Mouse (Mus musculus) liver, embryonic 16.5 days (tissue): Measurements from ENCODE around the gene Gpx3. TPM values are rescaled to one million over a fixed set of nuclear protein-coding genes. Genes with fewer than 3 reads are reported as not detected.
"Not testable (repeated sequence)": the region's sequence is repeated elsewhere in the genome, so short reads cannot be mapped to it uniquely, and the experiment has no call there.

ENCODE experiments used
- ATAC-seq: fragments of 200-750 bp; cut with Nextera tagmentation; 2 replicates; pipeline ENCODE4 v1.8.0; 2017; ENCODE audit warnings: low read depth, mild to moderate bottlenecking, moderate number of reproducible peaks, moderate library complexity
- H3K27ac ChIP-seq: fragments of 300-500 bp; sonication (generic); 2 replicates; pipeline ENCODE4 v1.5.1; 2014; ENCODE audit warnings: mild to moderate bottlenecking, low read length
- H3K27me3 ChIP-seq: fragments of 300-500 bp; sonication (generic); 2 replicates; pipeline ENCODE4 v1.6.1; 2014; ENCODE audit warnings: low read depth, low read length, mixed read lengths; ENCODE audit not compliant: control insufficient read depth, insufficient read depth
- H3K36me3 ChIP-seq: fragments of 300-500 bp; sonication (generic); 2 replicates; pipeline ENCODE4 v1.6.1; 2014; ENCODE audit warnings: mild to moderate bottlenecking; ENCODE audit not compliant: control insufficient read depth, insufficient read depth
- H3K4me1 ChIP-seq: fragments of 300-500 bp; sonication (generic); 2 replicates; pipeline ENCODE4 v1.6.1; 2014; ENCODE audit warnings: low read depth, low read length, mixed read lengths; ENCODE audit not compliant: control insufficient read depth
- H3K4me2 ChIP-seq: fragments of 300-500 bp; sonication (generic); 2 replicates; pipeline ENCODE4 v1.6.1; 2014; ENCODE audit warnings: low read depth, low read length, mixed read lengths
- H3K4me3 ChIP-seq: fragments of 300-500 bp; sonication (generic); 2 replicates; pipeline ENCODE4 v1.5.1; 2014; ENCODE audit warnings: low read depth, mild to moderate bottlenecking, low read length
- H3K9ac ChIP-seq: fragments of 300-500 bp; sonication (generic); 2 replicates; pipeline ENCODE4 v1.6.1; 2014; ENCODE audit warnings: low read depth, low read length
- H3K9me3 ChIP-seq: fragments of 300-500 bp; sonication (generic); replicated peaks from 2 replicates; pipeline ENCODE4 v1.6.1; 2016; ENCODE audit warnings: low read length; ENCODE audit not compliant: control insufficient read depth
- WGBS: fragments of 180-500 bp; shearing (Covaris S2); extraction: QIAGEN DNeasy Blood & Tissue Kit; methylation state at CpG from one replicate; pipeline ENCODE4 v1.1.7; 2014; ENCODE audit not compliant: insufficient replicate concordance; 5-methylcytosine and 5-hydroxymethylcytosine counted together
- polyA plus RNA-seq: library from polyadenylated mRNA; unstranded; fragments of >200 nt; fragmentation: Nextera tagmentation; extraction: Ambion mirVana; gene quantifications from 2 replicates; pipeline ENCODE4 v1.2.1, GENCODE M21; 2015

Gpx3 gene
- polyA plus RNA-seq, 1 experiment from 2014 or later = 45.2 TPM

- Histone ChIP-seq H3K27me3 (no peaks in the 10 kb centered on the region), H3K4me3 (no peak overlapping the region), H3K4me1 (no peaks in the 10 kb centered on the region; the same call in 1 of the 2 replicates), H3K9ac (no peak overlapping the region), H3K27ac (no peak overlapping the region), H3K4me2 (no peak overlapping the region), H3K9me3 (no peaks in the 10 kb centered on the region), H3K36me3 (no peaks in the 10 kb centered on the region)
- 47% methylated on average over 7 of the region's 7 CpGs for WGBS
- ATAC-seq = no peak
Measured at GRCm38 (mm10) chr11:54892091-54892490, 10.2 kb upstream of the Gpx3 start.

- Histone ChIP-seq H3K36me3 (no peaks in the 10 kb centered on the region), H3K27ac (no peak overlapping the region), H3K9me3 (no peaks in the 10 kb centered on the region), H3K27me3 (no peaks in the 10 kb centered on the region), H3K9ac (no peak overlapping the region), H3K4me2 (no peak overlapping the region), H3K4me3 (no peak overlapping the region), H3K4me1 (no peaks in the 10 kb centered on the region; the same call in 1 of the 2 replicates)
- no peak for ATAC-seq
- WGBS = 73% methylated on average over 9 of the region's 9 CpGs
Measured at GRCm38 (mm10) chr11:54894589-54894988, 7.7 kb upstream of the Gpx3 start.

- H3K9me3 ChIP-seq, H3K27ac ChIP-seq, H3K4me2 ChIP-seq, H3K4me3 ChIP-seq, ATAC-seq, H3K9ac ChIP-seq, H3K4me1 ChIP-seq, H3K36me3 ChIP-seq, H3K27me3 ChIP-seq: not testable (repeated sequence)
- 73% methylated on average over 3 of the region's 3 CpGs for WGBS
Measured at GRCm38 (mm10) chr11:54896646-54897045, 5.6 kb upstream of the Gpx3 start.

- no peaks in the 10 kb centered on the region for H3K36me3 ChIP-seq
- no peak overlapping the region for H3K4me3 ChIP-seq
- no peak overlapping the region for H3K4me2 ChIP-seq
- no peak overlapping the region for H3K27ac ChIP-seq
- H3K9me3 ChIP-seq = no peaks in the 10 kb centered on the region
- no peak for ATAC-seq
- no peaks in the 10 kb centered on the region for H3K27me3 ChIP-seq
- no peak overlapping the region for H3K9ac ChIP-seq
- H3K4me1 ChIP-seq = no peaks in the 10 kb centered on the region
- WGBS = 68% methylated on average over 5 of the region's 5 CpGs
Measured at GRCm38 (mm10) chr11:54897470-54897869, 4.8 kb upstream of the Gpx3 start.

- 65% methylated on average over 4 of the region's 4 CpGs for WGBS
- Histone ChIP-seq H3K27me3 (peaks cover 6% of the 10 kb centered on the region), H3K36me3 (no peaks in the 10 kb centered on the region), H3K4me3 (no peak overlapping the region), H3K4me1 (peaks cover 5% of the 10 kb centered on the region), H3K9me3 (no peaks in the 10 kb centered on the region), H3K9ac (no peak overlapping the region), H3K27ac (no peak overlapping the region), H3K4me2 (no peak overlapping the region)
- ATAC-seq = no peak
Measured at GRCm38 (mm10) chr11:54899657-54900056, 2.6 kb upstream of the Gpx3 start.

GRCm38 (mm10) chr11:54903339-54903738 is 1.1 kb downstream of the Gpx3 start:
- H3K9ac ChIP-seq = no peak overlapping the region; the same call in 1 of the 2 replicates
- no peak for ATAC-seq
- H3K36me3 ChIP-seq = no peaks in the 10 kb centered on the region
- H3K9me3 ChIP-seq = no peaks in the 10 kb centered on the region
- H3K4me2 ChIP-seq = peak overlapping the region; percentile 65
- H3K27me3 ChIP-seq = peaks cover 6% of the 10 kb centered on the region
- H3K4me3 ChIP-seq = peak overlapping the region; percentile 55
- WGBS = 45% methylated on average over 5 of the region's 5 CpGs
- no peak overlapping the region for H3K27ac ChIP-seq
- peaks cover 9% of the 10 kb centered on the region for H3K4me1 ChIP-seq

GRCm38 (mm10) chr11:54903940-54904706 is 1.9 kb downstream of the Gpx3 start:
- ATAC-seq = no peak
- no peaks in the 10 kb centered on the region for H3K9me3 ChIP-seq
- H3K9ac ChIP-seq = no peak overlapping the region
- H3K4me2 ChIP-seq = no peak overlapping the region
- H3K4me1 ChIP-seq = peaks cover 9% of the 10 kb centered on the region
- no peaks in the 10 kb centered on the region for H3K36me3 ChIP-seq
- no peak overlapping the region for H3K27ac ChIP-seq
- WGBS = 46% methylated on average over 4 of the region's 4 CpGs
- H3K4me3 ChIP-seq = no peak overlapping the region
- H3K27me3 ChIP-seq = peaks cover 6% of the 10 kb centered on the region

GRCm38 (mm10) chr11:54905086-54905485 is 2.8 kb downstream of the Gpx3 start:
- no peaks in the 10 kb centered on the region for H3K36me3 ChIP-seq
- no peak for ATAC-seq
- H3K4me1 ChIP-seq = peaks cover 9% of the 10 kb centered on the region
- no peaks in the 10 kb centered on the region for H3K9me3 ChIP-seq
- H3K4me3 ChIP-seq = no peak overlapping the region
- no peak overlapping the region for H3K27ac ChIP-seq
- no peak overlapping the region for H3K4me2 ChIP-seq
- H3K9ac ChIP-seq = no peak overlapping the region
- peaks cover 6% of the 10 kb centered on the region for H3K27me3 ChIP-seq
- 60% methylated on average over 3 of the region's 3 CpGs for WGBS

GRCm38 (mm10) chr11:54905931-54906330 is 3.7 kb downstream of the Gpx3 start:
- Histone ChIP-seq H3K4me1 (peaks cover 9% of the 10 kb centered on the region), H3K27me3 (peaks cover 6% of the 10 kb centered on the region), H3K9ac (no peak overlapping the region), H3K4me2 (no peak overlapping the region), H3K9me3 (no peaks in the 10 kb centered on the region), H3K27ac (0 out of 2 replicates have a peak overlapping the region, but pooled peaks have one; percentile 21), H3K4me3 (no peak overlapping the region), H3K36me3 (no peaks in the 10 kb centered on the region)
- 49% methylated on average over 4 of the region's 4 CpGs for WGBS
- peak; percentile 70 for ATAC-seq
